Mouse (Mus musculus): ENCODE data around the gene Fam180a. TPM values are rescaled to one million over a fixed set of nuclear protein-coding genes. Genes with fewer than 3 reads are reported as not detected.
A peak's percentile ranks its signal among the peaks of the same experiment; 100 is the strongest.

Gene Fam180a
- total RNA-seq, 2 experiments from 2014 or later = 0.32 to 0.56 TPM

- DNase-seq = no peak
These were observed 16.5 kb downstream of the Fam180a start for GRCm38 (mm10) chr6:35309406-35309805.

DNA sequence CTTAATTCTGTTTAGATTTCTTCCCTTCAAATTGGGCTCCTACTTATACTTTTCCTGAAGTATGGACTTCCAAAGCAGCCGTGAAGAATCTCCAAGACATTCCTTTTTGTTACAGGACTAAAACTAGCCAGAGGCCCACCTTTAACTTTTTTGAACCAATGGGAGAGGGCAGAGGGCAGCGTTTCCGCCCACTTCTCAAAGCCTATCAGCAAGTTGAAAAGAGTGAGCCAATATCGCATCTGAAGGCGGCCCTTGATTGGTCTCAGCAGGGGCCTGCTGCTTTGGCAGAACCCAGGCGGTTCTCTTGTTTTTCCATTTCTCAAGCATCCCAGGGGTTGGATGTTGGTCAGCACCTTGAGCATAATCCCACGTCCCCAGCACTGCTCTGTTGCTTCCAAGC is 17.9 kb downstream of the Fam180a start, which contains the start of gene Slc13a4:
Slc13a4 (minus strand) TSS at position 95 of the 400 bp plus-strand sequence.
- DNase-seq = no peak

DNA sequence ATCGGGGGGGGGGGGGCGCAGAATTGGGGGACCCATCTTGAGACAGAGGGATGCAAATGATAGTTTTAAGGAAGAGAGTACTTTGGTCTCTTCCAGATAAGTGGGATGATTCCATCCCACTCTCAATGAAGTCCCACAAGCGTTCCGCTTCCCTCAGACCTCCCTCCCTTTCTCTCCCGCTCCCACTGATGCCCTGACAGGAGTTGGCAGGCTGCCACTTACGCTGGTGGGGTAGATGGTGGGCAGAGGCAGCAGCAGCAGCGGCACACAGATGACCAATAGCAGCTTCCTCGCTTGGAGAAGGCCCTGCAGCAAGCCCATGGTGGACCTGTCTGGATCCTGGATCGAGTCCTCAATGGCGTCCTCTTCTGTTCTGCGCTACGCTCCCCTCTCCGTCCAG is 18.8 kb downstream of the Fam180a start:
- no peak for DNase-seq

DNA sequence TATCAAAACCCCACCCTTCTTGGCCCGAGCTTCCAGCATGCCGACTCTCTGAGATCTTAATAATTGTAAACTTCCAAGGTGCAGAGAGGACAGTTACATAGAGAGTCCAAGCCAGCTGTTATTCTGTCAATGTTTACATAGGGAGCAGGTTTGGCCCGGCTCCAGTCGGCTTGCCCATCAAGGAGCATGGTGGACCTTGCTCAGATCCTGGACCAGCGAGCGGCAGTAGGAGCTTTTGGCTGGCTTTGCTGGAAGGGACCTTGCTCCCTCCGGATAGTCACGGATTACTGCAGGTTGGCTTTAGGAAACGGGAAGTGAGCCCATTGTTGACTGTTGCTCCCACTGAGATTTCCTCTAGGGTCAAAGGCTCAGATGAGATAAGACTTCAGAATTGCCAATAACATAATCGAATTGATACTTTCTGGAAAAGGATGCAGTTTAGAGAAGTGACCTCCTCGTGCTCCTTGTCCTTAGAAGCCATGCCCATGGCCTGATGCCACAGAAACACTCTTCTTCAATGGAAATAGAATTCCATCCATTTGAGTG is 22.5 kb downstream of the Fam180a start:
- no peak for DNase-seq

DNA sequence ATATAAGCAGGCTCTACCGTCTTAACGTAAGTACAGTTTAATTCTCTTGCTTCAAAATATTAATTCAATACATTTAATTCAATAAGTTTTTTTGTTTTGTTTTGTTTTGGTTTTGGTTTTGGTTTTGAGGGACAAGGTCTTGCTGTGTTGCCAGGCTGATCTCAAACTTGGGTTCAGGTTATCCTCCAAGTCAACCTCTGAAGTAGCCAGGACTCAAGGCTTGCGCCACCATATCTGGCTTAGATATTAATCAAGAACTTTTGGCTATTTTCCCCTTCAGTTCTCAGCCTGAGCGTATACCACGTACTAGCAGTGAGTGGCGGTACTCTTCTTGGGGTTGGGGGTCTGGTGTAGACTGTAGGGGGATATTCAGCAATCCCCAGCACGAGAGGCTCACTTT is 23.4 kb downstream of the Fam180a start:
- no peak for DNase-seq

GRCm38 (mm10) chr6:35298323-35298722 is 27.6 kb downstream of the Fam180a start:
- DNase-seq = no peak

DNA sequence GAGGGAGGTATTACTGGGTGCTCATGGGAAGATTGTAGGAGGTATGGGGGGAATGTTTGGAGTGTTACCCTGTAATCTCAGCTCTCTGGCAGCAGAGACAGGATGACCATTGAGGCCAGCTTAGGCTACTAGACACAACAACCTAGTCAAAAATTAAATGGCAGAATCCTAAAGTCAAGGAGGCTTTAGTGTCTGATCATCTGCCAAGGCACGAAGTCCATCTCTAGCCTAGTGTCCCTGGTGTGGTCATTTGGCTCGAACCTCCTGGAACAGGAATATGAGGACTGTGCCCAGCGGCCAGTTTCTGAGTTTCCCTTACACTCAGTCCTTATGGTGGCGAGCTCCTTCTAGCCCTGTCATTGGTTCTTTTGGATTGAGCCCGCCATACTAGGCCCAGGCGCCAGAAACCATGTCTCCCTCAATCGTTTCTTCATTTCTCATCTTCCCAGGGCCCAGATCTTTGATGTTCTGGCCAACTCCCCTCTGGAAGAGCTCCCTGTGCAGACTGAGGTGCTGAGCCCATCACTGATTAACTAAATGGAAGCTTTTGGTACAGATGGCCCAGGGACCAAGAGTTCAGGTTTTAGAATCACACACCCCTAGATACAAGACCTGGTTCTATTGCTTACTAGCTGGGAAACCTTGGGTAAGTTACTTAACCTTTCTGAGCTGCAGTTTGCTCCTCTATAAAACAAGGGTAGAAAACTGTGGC is 28.3 kb downstream of the Fam180a start:
- no peak for DNase-seq

DNA sequence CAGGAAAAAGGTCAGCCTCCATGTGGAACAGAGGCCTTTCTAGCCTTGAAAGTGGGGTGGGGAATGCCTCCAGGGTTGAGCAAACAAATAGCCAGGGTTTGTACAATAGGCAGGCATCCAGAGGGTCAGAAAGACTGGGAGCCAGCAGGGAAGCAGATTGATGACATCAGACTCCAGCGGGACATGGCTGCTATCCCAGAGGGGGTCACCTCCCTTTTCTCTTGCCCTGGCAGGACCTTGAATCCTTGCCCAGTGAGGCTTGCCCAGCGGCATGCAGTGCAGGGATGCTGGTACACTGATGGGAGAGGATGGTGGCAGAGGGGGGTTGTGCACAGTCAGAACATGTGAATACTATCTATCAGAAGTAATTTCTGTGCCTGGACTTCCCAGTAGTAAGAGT is 28.9 kb downstream of the Fam180a start:
- peak; percentile 33 for DNase-seq

DNA sequence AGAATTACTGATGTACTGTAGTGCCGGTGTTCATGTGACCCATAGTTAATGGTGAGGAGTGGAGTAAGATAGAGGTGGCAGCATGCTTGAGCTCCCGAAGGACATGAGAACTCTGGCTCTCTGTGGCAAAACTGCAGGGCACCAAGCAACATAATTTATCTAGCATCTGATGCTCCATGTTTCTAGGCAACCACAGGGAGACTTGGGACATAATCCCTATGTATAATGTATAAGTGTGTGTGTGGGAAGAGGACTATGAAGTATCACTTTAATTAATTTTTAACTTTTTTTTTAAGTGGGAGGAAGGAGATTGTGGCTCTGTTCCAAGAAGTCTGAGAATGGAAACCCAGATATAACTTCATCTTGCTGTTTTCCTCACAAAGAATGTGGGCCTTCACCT is 31.0 kb downstream of the Fam180a start:
- DNase-seq = no peak

GRCm38 (mm10) chr6:35289676-35290075 is 36.3 kb downstream of the Fam180a start:
- DNase-seq = no peak

GRCm38 (mm10) chr6:35288920-35289319 is 37.0 kb downstream of the Fam180a start:
- DNase-seq = no peak

GRCm38 (mm10) chr6:35288114-35288761 is 37.7 kb downstream of the Fam180a start:
- peak; percentile 16 for DNase-seq

DNA sequence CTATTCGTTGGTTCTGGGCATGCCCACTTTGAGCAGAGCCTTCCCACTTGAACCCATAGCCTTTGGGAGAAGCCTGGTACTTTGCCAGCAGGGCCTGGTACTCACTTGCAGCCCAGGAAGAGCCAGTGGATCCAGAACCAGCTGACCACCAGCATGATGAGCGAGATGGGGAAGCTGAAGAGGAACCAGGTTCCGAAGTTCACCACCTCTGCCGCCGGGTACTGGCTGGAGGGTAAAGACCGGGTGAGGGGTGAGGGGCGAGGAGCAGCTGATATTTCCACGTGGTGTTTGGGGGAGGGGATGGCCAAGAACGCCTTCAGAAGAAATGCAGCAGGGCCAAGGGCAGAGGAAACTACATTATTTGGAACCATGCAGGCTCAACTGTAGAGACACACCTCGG is 46.6 kb downstream of the Fam180a start:
- DNase-seq = no peak

DNA sequence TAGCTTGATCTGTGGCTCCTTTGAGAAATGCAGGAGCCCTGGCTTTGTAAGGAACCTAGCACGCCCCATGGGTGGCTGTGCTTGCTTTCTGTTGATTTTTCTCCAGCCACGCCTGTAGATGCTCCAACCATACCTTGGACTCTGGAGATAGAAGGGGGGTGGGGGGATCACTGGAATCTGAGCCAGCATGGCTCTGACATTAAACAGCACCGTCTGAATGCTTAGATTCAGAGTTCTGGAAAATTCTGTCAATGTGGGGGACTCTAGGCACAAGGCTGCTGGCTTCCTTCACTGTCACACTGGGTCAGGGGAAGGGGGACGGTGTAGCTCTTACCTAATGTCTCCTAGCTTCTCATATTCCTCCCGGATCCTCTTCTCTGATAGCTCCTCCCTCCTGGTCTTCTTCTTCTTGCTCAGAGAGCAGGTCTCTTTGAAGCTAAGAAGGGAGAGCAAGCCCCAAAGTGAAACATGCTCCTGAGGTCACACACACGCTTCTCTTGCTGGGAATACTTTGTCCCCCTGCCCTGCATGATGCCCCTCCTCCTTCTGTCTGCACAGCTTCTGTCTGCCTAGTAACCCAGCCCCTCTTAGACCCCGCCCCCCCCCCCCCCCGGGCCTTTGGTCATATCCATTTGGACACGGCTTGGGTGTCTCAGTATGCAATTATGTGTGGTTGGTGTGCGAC is 47.9 kb downstream of the Fam180a start:
- DNase-seq = no peak

- DNase-seq = no peak
These were observed 52.4 kb downstream of the Fam180a start for GRCm38 (mm10) chr6:35273391-35274082.

DNA sequence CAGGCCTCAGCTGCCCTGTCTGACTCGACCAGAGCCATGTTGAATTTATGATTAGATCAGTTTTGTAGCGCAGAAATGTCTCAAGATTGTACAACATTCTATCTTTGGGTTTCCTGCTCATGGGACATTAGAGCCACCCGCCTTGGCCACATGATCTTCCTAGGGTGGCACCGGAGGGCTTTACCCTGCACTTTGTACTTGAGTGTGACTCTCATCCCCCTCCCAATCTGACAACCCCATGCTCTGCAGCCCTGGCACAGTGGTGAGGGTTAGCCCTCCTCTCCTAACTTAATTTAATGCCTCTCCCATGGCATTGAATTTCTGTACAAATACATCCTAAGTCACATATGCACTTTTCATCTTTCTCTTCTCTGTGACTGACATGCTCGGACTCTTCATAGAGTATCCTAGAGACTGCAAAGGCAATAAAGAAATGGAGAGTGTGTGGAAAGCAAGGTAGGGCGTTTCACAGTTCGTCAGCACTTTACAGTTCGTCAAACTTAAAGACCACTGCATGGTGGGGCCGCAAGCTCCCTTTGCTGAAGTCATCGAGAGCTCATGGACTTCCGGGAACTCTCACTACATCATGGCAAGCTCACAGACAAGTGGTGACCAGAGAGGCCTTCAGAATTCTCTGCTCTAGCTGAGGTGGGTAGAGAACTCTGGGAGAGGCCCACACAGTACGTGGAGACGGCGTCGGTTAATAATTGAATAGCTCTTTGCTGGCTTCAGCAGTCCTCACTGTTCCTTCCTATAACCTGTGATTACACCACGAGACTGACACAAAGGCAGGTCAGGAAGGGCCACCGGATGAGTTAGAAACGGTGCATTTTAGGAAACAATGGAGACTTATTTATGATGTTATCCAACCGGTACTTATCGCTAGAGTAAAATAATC is 53.8 kb downstream of the Fam180a start:
- DNase-seq = no peak

- no peak for DNase-seq
These were observed 54.7 kb downstream of the Fam180a start for GRCm38 (mm10) chr6:35271094-35271855.

DNA sequence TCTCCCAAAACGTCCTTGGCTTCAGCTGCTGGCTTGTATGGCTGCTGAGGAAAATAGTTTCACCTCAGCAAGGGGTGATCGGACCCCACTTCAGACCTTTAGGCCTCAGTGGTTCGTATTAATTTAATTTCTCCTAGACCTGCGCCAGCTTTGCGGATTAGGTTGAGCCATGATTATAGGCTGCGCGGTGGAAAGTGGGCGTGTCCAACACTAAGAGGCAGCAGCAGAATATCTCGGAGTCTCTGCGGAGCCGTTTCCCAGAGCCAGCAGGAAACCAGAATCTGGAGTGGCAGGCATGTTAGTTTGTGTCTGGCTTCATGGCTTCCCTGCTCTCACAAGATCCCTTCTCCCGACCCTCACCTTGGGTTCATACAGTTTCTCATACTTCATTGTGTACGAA is 56.3 kb downstream of the Fam180a start:
- DNase-seq = no peak

- DNase-seq = no peak
These were observed 57.2 kb downstream of the Fam180a start for GRCm38 (mm10) chr6:35268711-35269110.

DNA sequence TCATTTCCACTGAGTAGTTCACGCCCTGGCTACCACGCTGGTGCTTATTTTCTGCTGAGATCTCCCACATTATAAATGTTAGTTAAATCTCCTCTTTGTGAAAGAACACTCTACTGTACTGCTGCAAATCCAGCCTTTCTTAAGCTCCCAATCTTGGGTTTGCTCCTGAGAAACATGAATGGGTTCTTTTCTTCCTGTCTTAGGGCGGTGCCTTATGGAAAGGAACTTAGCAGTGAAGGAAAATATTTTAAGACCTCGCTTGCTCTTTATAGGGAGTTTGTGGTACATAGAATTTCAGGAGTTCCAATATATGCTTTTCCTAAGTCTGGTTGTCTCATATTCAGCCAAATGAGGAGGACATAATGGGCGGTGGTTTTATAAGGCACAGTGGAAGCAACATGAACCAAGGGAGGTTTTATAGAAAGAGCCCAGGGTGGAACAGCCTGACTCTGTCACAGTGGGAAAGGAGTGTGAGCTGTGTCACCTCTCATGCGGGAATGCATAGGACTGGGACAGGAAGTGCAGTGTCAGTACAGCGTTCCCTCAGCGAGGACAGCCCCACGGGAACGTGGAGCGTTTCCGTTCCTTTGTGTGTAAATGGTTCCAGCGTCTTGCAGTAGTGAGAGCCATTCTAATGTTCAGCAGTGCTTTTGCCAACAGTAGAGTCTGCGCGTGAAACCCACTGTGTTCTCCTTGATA is 60.2 kb downstream of the Fam180a start:
- no peak for DNase-seq
